Mouse (Mus musculus) heart, embryonic 14.5 days (tissue): ENCODE data around the gene Wfikkn2. TPM values are rescaled to one million over a fixed set of nuclear protein-coding genes. Genes with fewer than 3 reads are reported as not detected.
"Not testable (repeated sequence)": the region's sequence is repeated elsewhere in the genome, so short reads cannot be mapped to it uniquely, and the experiment has no call there.

Experiments used
- ATAC-seq: fragments of 200-750 bp; cut with Nextera tagmentation; 2 replicates; pipeline ENCODE4 v1.8.0; 2017; ENCODE audit warnings: low read depth, moderate TSS enrichment; ENCODE audit not compliant: insufficient number of reproducible peaks, insufficient read depth, low FRiP score
- H3K27ac ChIP-seq, 2 experiments: fragments of 200-500 bp in 1 of 2; fragments of 300-500 bp in 1 of 2; sonication (generic) in 1 of 2; replicated peaks in 1 of 2; 2 replicates each; pipeline ENCODE4 v1.5.1; 2012 to 2014; ENCODE audit warnings: low read depth in 2 of 2, low read length in 2 of 2, control low read depth in 1 of 2, mild to moderate bottlenecking in 1 of 2, mixed read lengths in 1 of 2; ENCODE audit not compliant: control insufficient read depth in 1 of 2, insufficient read depth in 1 of 2
- H3K27me3 ChIP-seq: fragments of 300-500 bp; sonication (generic); 2 replicates; pipeline ENCODE4 v1.6.1; 2014; ENCODE audit warnings: mild to moderate bottlenecking, low read length, control low read depth; ENCODE audit not compliant: control insufficient read depth, insufficient read depth
- H3K36me3 ChIP-seq: fragments of 300-500 bp; sonication (generic); 2 replicates; pipeline ENCODE4 v1.6.1; 2014; ENCODE audit warnings: mild to moderate bottlenecking, control low read depth, low read length, mixed read lengths; ENCODE audit not compliant: control insufficient read depth, insufficient read depth
- H3K4me1 ChIP-seq, 2 experiments: fragments of 200-500 bp in 1 of 2; fragments of 300-500 bp in 1 of 2; sonication (generic) in 1 of 2; 2 replicates each; pipeline ENCODE4 v1.6.1; 2012 to 2014; ENCODE audit warnings: low read length in 2 of 2, control low read depth in 1 of 2, mixed read lengths in 1 of 2; ENCODE audit not compliant: control insufficient read depth in 2 of 2, insufficient read depth in 2 of 2
- H3K4me2 ChIP-seq: fragments of 300-500 bp; sonication (generic); 2 replicates; pipeline ENCODE4 v1.6.1; 2014; ENCODE audit warnings: mild to moderate bottlenecking, low read length
- H3K4me3 ChIP-seq, 2 experiments: fragments of 200-500 bp in 1 of 2; fragments of 300-500 bp in 1 of 2; sonication (generic) in 1 of 2; 2 replicates each; pipeline ENCODE4 v1.5.1; 2012 to 2014; ENCODE audit warnings: low read length in 2 of 2, mild to moderate bottlenecking in 2 of 2, control low read depth in 1 of 2, low read depth in 1 of 2, moderate library complexity in 1 of 2; ENCODE audit not compliant: control insufficient read depth in 1 of 2, insufficient read depth in 1 of 2
- H3K9ac ChIP-seq: fragments of 300-500 bp; sonication (generic); 2 replicates; pipeline ENCODE4 v1.6.1; 2014; ENCODE audit warnings: mild to moderate bottlenecking, low read length
- H3K9me3 ChIP-seq: fragments of 300-500 bp; sonication (generic); 2 replicates; pipeline ENCODE4 v1.6.1; 2016; ENCODE audit warnings: low read length, control low read depth; ENCODE audit not compliant: control insufficient read depth
- WGBS: fragments of 180-500 bp; shearing (Covaris S2); extraction: QIAGEN DNeasy Blood & Tissue Kit; methylation state at CpG from one replicate; pipeline ENCODE4 v1.1.7; 2014; 5-methylcytosine and 5-hydroxymethylcytosine counted together
- polyA plus RNA-seq: library from polyadenylated mRNA; unstranded; fragments of >200 nt; fragmentation: Nextera tagmentation; extraction: Ambion mirVana; gene quantifications from 2 replicates; pipeline ENCODE4 v1.2.1, GENCODE M21; 2014

Wfikkn2 gene
- polyA plus RNA-seq, 1 experiment from 2014 or later = 1.6 TPM

DNA sequence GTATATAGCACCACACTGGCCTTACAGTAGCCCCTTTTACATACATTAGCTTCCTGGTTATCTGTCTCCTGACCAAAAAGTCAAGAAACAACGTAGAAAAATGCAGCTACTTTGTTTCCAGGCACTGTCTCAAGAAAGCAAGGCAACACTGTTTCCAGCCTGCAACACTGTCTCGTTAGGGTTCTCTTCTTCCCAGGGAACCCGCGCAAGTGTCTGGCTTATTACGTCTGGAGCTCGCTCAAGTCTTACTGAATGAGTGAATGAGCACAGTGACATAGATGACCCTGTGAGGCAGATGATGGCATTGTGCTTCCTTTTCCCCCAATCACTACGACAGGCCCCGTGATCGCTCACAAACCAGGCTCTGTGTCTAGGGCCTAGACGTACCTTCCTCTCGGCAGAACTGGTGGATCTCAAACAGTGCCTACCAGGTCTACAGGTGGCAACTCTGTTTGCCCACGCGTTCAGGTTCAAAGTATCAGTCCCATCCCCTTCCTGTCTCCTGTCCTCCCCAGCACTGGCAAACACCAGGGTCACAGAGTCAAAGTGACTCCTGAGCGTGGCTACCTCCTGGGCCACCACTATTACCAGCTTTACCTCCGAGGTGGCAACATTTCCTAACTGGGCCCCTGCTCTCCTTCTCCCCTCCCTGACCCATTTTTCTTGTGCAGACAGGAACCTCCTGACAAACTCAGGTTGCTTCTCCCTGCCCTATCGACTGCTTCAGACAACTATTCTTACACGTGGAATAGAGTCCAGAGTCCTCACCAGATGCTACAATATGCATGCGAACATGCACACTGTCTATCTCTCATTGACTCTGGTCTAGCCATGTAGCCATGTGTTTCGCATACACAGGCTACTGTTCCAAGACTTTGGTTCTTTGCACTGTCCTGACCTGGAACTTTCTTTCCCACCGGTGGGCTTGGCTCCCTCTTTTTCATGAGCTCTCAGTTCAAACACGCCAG is 27.4 kb upstream of the Wfikkn2 start:
- WGBS = 86% methylated on average over 21 of the region's 21 CpGs
- Histone ChIP-seq H3K4me2 (no peak overlapping the region), H3K27ac (no peak overlapping the region), H3K9me3 (no peaks in the 10 kb centered on the region), H3K27me3 (no peaks in the 10 kb centered on the region), H3K9ac (no peak overlapping the region), H3K4me3 (no peak overlapping the region), H3K4me1 (peaks cover 6 to 14% of the 10 kb centered on the region in 2 experiments), H3K36me3 (no peaks in the 10 kb centered on the region)
- no peak for ATAC-seq

DNA sequence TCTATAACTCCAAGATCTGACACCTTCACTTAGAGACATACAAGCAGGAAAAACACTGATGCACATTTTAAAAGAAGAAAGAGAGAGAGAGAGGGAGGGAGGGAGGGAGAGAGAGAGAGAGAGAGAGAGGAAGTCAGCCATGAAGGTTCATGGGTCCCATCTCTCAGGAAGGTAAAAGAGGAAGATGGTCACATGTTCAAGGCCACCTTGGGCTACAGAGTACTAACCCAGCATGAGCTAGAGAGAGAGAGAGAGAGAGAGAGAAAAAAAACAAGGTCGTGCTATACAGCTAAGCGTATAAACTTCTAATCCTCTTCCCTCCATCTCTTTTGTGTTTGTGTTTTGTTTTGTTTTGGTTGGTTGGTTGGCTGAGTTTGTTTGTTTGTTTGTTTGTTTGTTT is 25.2 kb upstream of the Wfikkn2 start:
- no peak for ATAC-seq
- Histone ChIP-seq H3K4me3 (no peak overlapping the region), H3K36me3 (no peaks in the 10 kb centered on the region), H3K4me2 (no peak overlapping the region), H3K27me3 (no peaks in the 10 kb centered on the region), H3K9me3 (no peaks in the 10 kb centered on the region), H3K4me1 (peaks cover 4 to 10% of the 10 kb centered on the region in 2 experiments), H3K27ac (no peak overlapping the region), H3K9ac (no peak overlapping the region)
- WGBS = 89% methylated on average over 2 of the region's 2 CpGs

DNA sequence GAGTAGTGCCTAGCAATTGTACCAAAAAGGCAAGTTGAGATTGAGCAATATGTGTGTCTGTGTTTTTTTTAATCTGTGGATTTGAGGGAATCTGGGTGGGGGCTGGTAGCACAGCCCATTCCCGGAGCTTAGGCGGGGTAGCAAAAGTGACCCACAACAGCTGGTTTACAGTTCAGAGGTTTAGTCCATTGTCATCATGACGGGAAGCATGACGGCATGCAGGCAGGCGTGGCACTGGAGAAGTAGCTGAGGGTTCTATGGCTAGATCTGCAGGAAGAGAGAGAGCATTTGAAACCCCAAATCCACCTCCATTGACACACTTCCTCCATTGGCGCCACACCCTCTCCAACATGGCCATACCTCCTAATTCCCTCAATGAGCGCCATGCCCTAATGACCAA is 24.1 kb upstream of the Wfikkn2 start:
- H3K36me3 ChIP-seq = no peaks in the 10 kb centered on the region
- H3K27me3 ChIP-seq = no peaks in the 10 kb centered on the region
- H3K9me3 ChIP-seq = no peaks in the 10 kb centered on the region
- H3K4me1 ChIP-seq = peaks cover 4 to 16% of the 10 kb centered on the region in 2 experiments
- H3K9ac ChIP-seq = no peak overlapping the region
- 84% methylated on average over 7 of the region's 7 CpGs for WGBS
- H3K4me2 ChIP-seq = no peak overlapping the region
- ATAC-seq = no peak
- no peak overlapping the region for H3K27ac ChIP-seq
- H3K4me3 ChIP-seq = no peak overlapping the region

GRCm38 (mm10) chr11:94268761-94269160 is 23.0 kb upstream of the Wfikkn2 start:
- Histone ChIP-seq H3K4me2 (no peak overlapping the region), H3K4me1 (peaks cover 0 to 7% of the 10 kb centered on the region in 2 experiments; a peak in 2 of 4 replicates), H3K27me3 (no peaks in the 10 kb centered on the region), H3K36me3 (no peaks in the 10 kb centered on the region), H3K4me3 (no peak overlapping the region), H3K27ac (no peak overlapping the region), H3K9ac (no peak overlapping the region), H3K9me3 (no peaks in the 10 kb centered on the region)
- ATAC-seq = no peak

GRCm38 (mm10) chr11:94266155-94266554 is 20.4 kb upstream of the Wfikkn2 start:
- not testable (repeated sequence) for H3K4me1 ChIP-seq, ATAC-seq, H3K4me2 ChIP-seq, H3K4me3 ChIP-seq, H3K27ac ChIP-seq, H3K9me3 ChIP-seq, H3K27me3 ChIP-seq, H3K9ac ChIP-seq, H3K36me3 ChIP-seq
- 87% methylated on average over 3 of the region's 3 CpGs for WGBS

GRCm38 (mm10) chr11:94265134-94265785 is 19.5 kb upstream of the Wfikkn2 start:
- peaks cover 0 to 6% of the 10 kb centered on the region in 2 experiments; a peak in 2 of 4 replicates for H3K4me1 ChIP-seq
- peak overlapping the region; percentile 65 for H3K9ac ChIP-seq
- H3K9me3 ChIP-seq = no peaks in the 10 kb centered on the region
- H3K4me2 ChIP-seq = peak overlapping the region; percentile 70
- peak overlapping the region; percentile 42 to 47 for H3K4me3 ChIP-seq
- WGBS = 2% methylated on average over 18 of the region's 18 CpGs
- H3K27me3 ChIP-seq = no peaks in the 10 kb centered on the region
- H3K27ac ChIP-seq = peak overlapping the region; percentile 42 to 54; a peak in 3 of 4 replicates
- H3K36me3 ChIP-seq = no peaks in the 10 kb centered on the region
- ATAC-seq = peak; percentile 44; the same call in 1 of the 2 replicates

- H3K9me3 ChIP-seq = no peaks in the 10 kb centered on the region
- no peaks in the 10 kb centered on the region for H3K36me3 ChIP-seq
- no peak overlapping the region for H3K4me3 ChIP-seq
- no peaks in the 10 kb centered on the region for H3K27me3 ChIP-seq
- no peak overlapping the region for H3K4me2 ChIP-seq
- H3K9ac ChIP-seq = no peak overlapping the region
- H3K27ac ChIP-seq = no peak overlapping the region
- no peak for ATAC-seq
- 76% methylated on average over 6 of the region's 6 CpGs for WGBS
- H3K4me1 ChIP-seq = peaks cover 2 to 6% of the 10 kb centered on the region in 2 experiments; a peak in 2 of 4 replicates
These were observed 16.0 kb upstream of the Wfikkn2 start for GRCm38 (mm10) chr11:94261585-94262370.
